Mouse (Mus musculus): ENCODE results near the gene Olfr93.
A peak's percentile ranks its signal among the peaks of the same experiment; 100 is the strongest.
"Not testable (repeated sequence)": the region's sequence is repeated elsewhere in the genome, so short reads cannot be mapped to it uniquely, and the experiment has no call there.

The Olfr93 gene

GRCm38 (mm10) chr17:37161394-37161793, at the start of gene Olfr93:
Gene Olfr93, minus strand, starts transcription at chr17:37161494.
- DNase-seq = no peak

GRCm38 (mm10) chr17:37203917-37204236, 42.6 kb upstream of the Olfr93 start:
- no peak for DNase-seq

GRCm38 (mm10) chr17:37203206-37203916, 42.1 kb upstream of the Olfr93 start:
- peak; percentile 84 for DNase-seq

- no peak for DNase-seq
Measured at GRCm38 (mm10) chr17:37200894-37201293, 39.6 kb upstream of the Olfr93 start, which contains the start of gene Olfr94. Gene Olfr94, minus strand, starts transcription at chr17:37200994.

GRCm38 (mm10) chr17:37196845-37197724, 35.8 kb upstream of the Olfr93 start:
- peak; percentile 58 for DNase-seq

GRCm38 (mm10) chr17:37194782-37195181, 33.5 kb upstream of the Olfr93 start:
- no peak for DNase-seq

- DNase-seq = no peak
Measured at GRCm38 (mm10) chr17:37193656-37194055, 32.4 kb upstream of the Olfr93 start, which contains the start of gene Ubd. Gene Ubd, plus strand, starts transcription at chr17:37193892.

GRCm38 (mm10) chr17:37193032-37193431, 31.7 kb upstream of the Olfr93 start:
- DNase-seq = no peak

GRCm38 (mm10) chr17:37190711-37191110, 29.4 kb upstream of the Olfr93 start:
- DNase-seq = peak; percentile 48

GRCm38 (mm10) chr17:37185474-37185873, 24.2 kb upstream of the Olfr93 start:
- DNase-seq = no peak

GRCm38 (mm10) chr17:37131366-37131765, 29.9 kb downstream of the Olfr93 start:
- DNase-seq = not testable (repeated sequence)

- DNase-seq = no peak
Measured at GRCm38 (mm10) chr17:37119988-37120387, 41.3 kb downstream of the Olfr93 start, which contains the start of gene Olfr92. Gene Olfr92, minus strand, starts transcription at chr17:37120088.

GRCm38 (mm10) chr17:37098178-37098577, 63.1 kb downstream of the Olfr93 start, which contains the start of gene Olfr91:
Gene Olfr91, minus strand, starts transcription at chr17:37098278.
- no peak for DNase-seq

GRCm38 (mm10) chr17:37093289-37093688, 68.0 kb downstream of the Olfr93 start:
- peak; percentile 67 for DNase-seq

GRCm38 (mm10) chr17:37092198-37092597, 69.1 kb downstream of the Olfr93 start:
- no peak for DNase-seq
